Mouse (Mus musculus) forebrain, embryonic 15.5 days (tissue): ENCODE measurements around the gene Ino80e. TPM values are rescaled to one million over a fixed set of nuclear protein-coding genes. Genes with fewer than 3 reads are reported as not detected.
"Not testable (repeated sequence)": the region's sequence is repeated elsewhere in the genome, so short reads cannot be mapped to it uniquely, and the experiment has no call there.

Experiments used
- ATAC-seq: fragments of 200-750 bp; cut with Nextera tagmentation; replicated peaks from 2 replicates; pipeline ENCODE4 v1.8.0; 2017; ENCODE audit warnings: mild to moderate bottlenecking, moderate TSS enrichment, moderate library complexity
- H3K27ac ChIP-seq: fragments of 300-500 bp; sonication (generic); replicated peaks from 2 replicates; pipeline ENCODE4 v1.5.1; 2015; ENCODE audit warnings: mild to moderate bottlenecking, inconsistent platforms
- H3K27me3 ChIP-seq: fragments of 300-500 bp; sonication (generic); 2 replicates; pipeline ENCODE4 v1.6.1; 2015; ENCODE audit warnings: inconsistent platforms
- H3K36me3 ChIP-seq: fragments of 300-500 bp; sonication (generic); 2 replicates; pipeline ENCODE4 v1.6.1; 2015; ENCODE audit warnings: mild to moderate bottlenecking, inconsistent platforms
- H3K4me1 ChIP-seq: fragments of 300-500 bp; sonication (generic); 2 replicates; pipeline ENCODE4 v1.6.1; 2015; ENCODE audit warnings: inconsistent platforms
- H3K4me2 ChIP-seq: fragments of 300-500 bp; sonication (generic); replicated peaks from 2 replicates; pipeline ENCODE4 v1.6.1; 2015; ENCODE audit warnings: mild to moderate bottlenecking, inconsistent platforms
- H3K4me3 ChIP-seq: fragments of 300-500 bp; sonication (generic); 2 replicates; pipeline ENCODE4 v1.5.1; 2015; ENCODE audit warnings: mild to moderate bottlenecking, inconsistent platforms
- H3K9ac ChIP-seq: fragments of 300-500 bp; sonication (generic); replicated peaks from 2 replicates; pipeline ENCODE4 v1.6.1; 2015; ENCODE audit warnings: mild to moderate bottlenecking, inconsistent platforms
- H3K9me3 ChIP-seq: fragments of 300-500 bp; sonication (generic); 2 replicates; pipeline ENCODE4 v1.6.1; 2016; ENCODE audit warnings: inconsistent platforms
- WGBS: fragments of 180-500 bp; shearing (Covaris S2); methylation state at CpG from one replicate; pipeline ENCODE4 v1.1.7; 2015; ENCODE audit warnings: mixed read lengths; 5-methylcytosine and 5-hydroxymethylcytosine counted together
- polyA plus RNA-seq: library from polyadenylated mRNA; unstranded; fragments of >200 nt; fragmentation: Nextera tagmentation; extraction: Ambion mirVana; gene quantifications from 2 replicates; pipeline ENCODE4 v1.2.1, GENCODE M21; 2015

Ino80e gene
- 86.2 and 98.8 TPM in 2 replicates for polyA plus RNA-seq

DNA sequence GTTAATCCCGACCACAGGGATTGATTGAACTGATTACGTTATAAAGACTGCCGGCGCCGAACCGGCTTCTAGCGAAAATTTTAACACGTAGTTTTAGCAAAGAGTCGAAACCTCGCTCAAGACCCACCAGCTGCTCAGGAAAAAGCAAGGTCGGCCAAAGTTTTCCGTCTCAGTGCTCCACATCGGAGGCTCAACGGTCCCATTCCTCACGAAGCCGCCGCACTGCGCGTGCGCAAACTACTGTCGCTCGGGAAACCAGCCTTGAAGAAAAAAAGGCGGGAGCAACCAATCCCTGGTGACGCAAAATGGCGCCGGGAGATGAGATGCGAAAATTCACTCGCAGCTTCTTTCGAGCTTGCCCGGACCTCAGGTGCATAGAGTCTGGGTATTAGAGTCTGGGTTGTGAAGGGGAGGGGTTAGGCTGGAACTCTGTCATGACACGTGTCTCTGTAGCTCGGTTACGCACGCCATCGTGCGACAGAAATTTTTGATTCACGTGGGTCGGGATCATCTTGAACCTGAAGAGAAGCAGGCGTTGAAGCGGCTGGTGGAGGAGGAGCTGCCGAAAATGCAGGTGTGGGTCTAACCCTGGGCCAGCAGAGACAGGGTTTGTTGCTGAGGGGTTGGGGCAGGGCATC, at the start of gene Ino80e:
Ino80e (minus strand) TSS at position 231 of the 638 bp plus-strand sequence.
- peak within 1 kb of the TSS; percentile 62 for H3K9ac ChIP-seq
- peaks cover 31% of the 10 kb centered on the region for H3K4me1 ChIP-seq
- no peaks in the 10 kb centered on the region for H3K27me3 ChIP-seq
- peaks cover 38% of the 10 kb centered on the region for H3K36me3 ChIP-seq
- WGBS = under 1% methylated on average over 41 of the region's 41 CpGs
- peak; percentile 72 for ATAC-seq
- peak within 1 kb of the TSS; percentile 90 for H3K27ac ChIP-seq
- H3K9me3 ChIP-seq = no peaks in the 10 kb centered on the region
- peak within 1 kb of the TSS; percentile 68 for H3K4me3 ChIP-seq
- H3K4me2 ChIP-seq = peak within 1 kb of the TSS; percentile 84

DNA sequence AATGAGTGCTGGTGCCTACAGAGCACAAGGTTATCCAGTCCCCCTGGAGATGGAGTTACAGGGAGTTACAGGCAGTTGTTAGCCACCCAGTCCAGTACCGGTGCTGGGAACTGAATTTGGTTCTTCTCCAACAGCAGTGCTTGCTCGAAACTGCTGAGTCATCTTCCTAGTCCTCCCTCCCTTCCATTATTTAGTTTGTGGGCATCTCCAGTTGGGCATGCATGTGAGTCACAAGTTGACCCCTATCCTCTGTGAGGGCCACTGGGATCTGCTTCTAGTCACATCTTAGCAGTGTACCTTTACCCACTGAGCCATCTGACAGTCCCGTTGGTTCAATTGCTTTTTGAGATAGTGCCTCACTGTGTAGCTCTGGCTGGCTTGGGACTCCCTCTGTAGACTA, 43.4 kb upstream of the Ino80e start:
- no peaks in the 10 kb centered on the region for H3K9me3 ChIP-seq
- no peak for ATAC-seq
- no peaks in the 10 kb centered on the region for H3K4me1 ChIP-seq
- no peaks in the 10 kb centered on the region for H3K36me3 ChIP-seq
- H3K27ac ChIP-seq = no peak overlapping the region
- H3K4me3 ChIP-seq = no peak overlapping the region
- no peak overlapping the region for H3K4me2 ChIP-seq
- no peak overlapping the region for H3K9ac ChIP-seq
- H3K27me3 ChIP-seq = no peaks in the 10 kb centered on the region
- 85% methylated on average over 3 of the region's 3 CpGs for WGBS

DNA sequence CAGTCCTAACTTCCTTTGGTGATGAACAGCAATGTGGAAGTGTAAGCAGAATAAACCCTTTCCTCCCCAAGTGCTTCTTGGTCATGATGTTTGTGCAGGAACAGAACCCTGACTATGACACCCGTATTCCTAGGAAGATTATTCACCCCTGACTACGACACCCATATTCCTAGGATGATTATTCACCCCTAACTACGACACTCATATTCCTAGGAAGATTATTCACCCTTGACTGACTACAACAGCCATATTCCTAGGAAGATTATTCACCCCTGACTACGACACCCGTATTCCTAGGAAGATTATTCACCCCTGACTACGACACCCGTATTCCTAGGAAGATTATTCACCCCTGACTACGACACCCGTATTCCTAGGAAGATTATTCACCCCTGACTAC, 37.6 kb upstream of the Ino80e start:
- not testable (repeated sequence) for H3K4me2 ChIP-seq, H3K9ac ChIP-seq, H3K4me3 ChIP-seq, H3K36me3 ChIP-seq, ATAC-seq, H3K9me3 ChIP-seq, H3K27me3 ChIP-seq, H3K27ac ChIP-seq
- peaks cover 16% of the 10 kb centered on the region for H3K4me1 ChIP-seq
- 90% methylated on average over 7 of the region's 9 CpGs for WGBS

DNA sequence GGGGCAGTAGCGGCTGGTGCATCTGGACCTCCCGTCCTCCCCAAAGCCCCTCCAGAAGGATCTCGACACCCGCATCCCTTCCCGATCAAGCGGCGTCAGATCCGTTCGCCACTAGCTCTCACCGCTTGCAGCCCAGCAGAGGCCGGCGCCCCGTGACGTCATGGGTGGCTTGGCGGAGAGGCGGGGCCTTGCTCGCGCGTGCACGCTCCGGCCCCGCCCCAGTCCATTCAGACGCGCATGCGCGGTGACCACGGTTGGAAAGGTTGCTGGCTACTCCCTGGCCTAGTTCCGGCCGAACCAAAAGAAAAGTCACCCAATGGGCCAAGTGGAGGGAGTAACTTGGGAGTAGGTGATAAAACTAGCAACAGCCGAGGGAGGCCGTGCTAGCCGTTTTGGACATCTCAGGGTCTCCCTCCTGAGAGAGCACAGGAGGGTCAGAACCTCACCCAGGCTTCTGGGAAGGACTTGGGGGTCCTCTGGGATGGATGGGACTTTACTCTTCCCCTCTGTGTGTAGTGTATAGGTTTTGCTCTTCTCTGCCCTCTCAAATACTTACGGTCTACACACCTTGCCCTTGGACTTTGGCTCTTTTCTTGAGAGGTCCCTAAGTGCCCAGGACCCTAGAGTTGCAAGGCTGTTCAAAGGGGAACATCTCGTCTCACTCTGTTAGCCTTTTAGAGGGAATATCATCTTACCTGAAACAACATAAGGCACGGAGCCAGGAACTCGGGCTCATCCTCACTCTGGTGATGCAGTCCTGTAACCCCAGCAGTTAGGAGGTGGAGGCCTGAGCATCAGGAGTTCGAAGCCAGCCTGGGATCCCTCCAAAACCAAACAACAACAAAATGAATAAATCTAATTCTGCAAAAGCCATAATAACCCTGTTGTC, 36.2 kb upstream of the Ino80e start:
- ATAC-seq = peak; percentile 94

DNA sequence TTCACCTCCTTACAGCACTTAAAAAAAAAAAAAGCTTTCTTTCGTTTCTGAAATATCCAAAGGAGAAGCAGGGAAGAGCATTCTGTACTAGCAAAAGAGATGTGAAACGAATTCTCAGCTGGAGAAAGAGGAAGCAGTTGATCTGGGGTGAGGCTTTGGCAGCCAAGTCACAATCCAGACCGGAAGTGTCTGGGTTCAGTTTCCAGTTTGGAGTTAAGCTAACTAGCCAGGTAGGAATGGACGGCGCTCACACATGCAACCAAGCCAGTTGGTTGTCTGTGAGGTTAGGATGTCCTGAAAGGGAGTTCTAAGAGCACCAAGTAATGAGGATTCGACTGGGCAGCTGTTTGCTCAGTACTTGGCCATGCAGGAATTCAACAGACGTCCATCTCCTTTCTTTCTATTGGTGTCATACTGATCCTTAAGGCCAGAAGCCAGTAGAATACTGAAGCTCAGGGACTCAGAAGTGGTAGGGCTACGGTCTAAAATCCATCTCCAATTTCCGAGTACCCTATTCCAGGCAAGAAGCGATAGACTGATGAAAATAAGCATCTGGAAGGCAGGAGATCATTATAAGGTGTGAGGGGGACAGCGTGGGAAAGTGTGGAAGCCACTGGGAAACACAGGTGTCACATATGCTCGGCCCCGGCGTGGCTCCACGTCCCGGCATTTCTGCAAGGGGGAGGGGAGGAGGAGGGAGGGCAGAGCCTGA, 35.4 kb upstream of the Ino80e start:
- no peaks in the 10 kb centered on the region for H3K27me3 ChIP-seq
- H3K27ac ChIP-seq = peak overlapping the region; percentile 82
- peak overlapping the region; percentile 50 for H3K4me2 ChIP-seq
- H3K36me3 ChIP-seq = no peaks in the 10 kb centered on the region
- WGBS = 24% methylated on average over 16 of the region's 16 CpGs
- H3K9me3 ChIP-seq = no peaks in the 10 kb centered on the region
- no peak; the same call in 1 of the 2 replicates for ATAC-seq
- peak overlapping the region; percentile 57 for H3K4me3 ChIP-seq
- peak overlapping the region; percentile 66 for H3K9ac ChIP-seq
- H3K4me1 ChIP-seq = peaks cover 16% of the 10 kb centered on the region

More for the DNA sequence above, 36.2 kb upstream of the Ino80e start:
- peaks cover 16% of the 10 kb centered on the region for H3K4me1 ChIP-seq
- no peaks in the 10 kb centered on the region for H3K27me3 ChIP-seq
- peak overlapping the region; percentile 50 for H3K4me2 ChIP-seq
- H3K36me3 ChIP-seq = no peaks in the 10 kb centered on the region
- peak overlapping the region; percentile 66 for H3K9ac ChIP-seq
- H3K27ac ChIP-seq = peak overlapping the region; percentile 82
- H3K4me3 ChIP-seq = peak overlapping the region; percentile 57
- WGBS = 11% methylated on average over 37 of the region's 37 CpGs
- no peaks in the 10 kb centered on the region for H3K9me3 ChIP-seq

DNA sequence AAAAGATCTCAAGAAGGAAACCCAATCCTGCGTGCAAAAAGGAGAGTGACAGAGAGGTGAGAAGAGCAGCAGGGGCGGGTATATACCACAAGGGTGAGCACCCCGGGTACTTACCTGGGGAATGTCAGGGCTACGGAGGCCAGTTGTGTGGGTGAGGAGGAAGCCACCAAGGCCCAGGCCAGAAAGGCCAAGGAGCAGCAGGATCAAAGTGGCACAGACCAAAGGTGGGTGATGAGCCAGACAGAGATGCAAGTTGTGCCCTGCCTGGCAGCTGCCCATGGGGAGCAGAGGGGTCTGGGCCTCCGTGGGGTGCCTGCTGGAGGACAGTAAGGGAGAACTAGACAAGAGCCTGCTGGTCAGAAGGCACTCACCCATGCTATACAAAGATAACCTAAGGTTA, 34.7 kb upstream of the Ino80e start:
- no peaks in the 10 kb centered on the region for H3K9me3 ChIP-seq
- H3K4me3 ChIP-seq = no peak overlapping the region; the same call in 1 of the 2 replicates
- WGBS = 86% methylated on average over 5 of the region's 5 CpGs

DNA sequence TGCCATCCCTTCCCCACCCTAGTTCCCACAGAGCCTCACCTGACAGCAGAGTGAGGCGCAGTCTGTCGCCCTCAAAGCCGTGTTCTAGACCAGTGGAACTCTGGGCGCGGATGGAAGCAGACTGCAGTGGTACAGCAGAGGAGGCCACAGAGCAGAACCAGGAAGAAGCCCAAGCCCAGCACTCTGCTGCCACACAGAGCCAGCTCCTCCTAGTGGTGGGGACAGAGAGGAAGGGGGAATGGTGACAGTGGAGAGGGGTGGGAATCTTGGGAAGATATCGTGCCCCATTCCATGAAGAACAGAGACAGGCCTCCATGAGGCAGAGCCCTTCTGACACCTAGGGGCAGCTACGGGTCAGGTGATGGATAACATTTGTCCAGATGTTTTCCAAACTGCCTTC, 26.7 kb upstream of the Ino80e start:
- no peak for ATAC-seq
- H3K27ac ChIP-seq = no peak overlapping the region
- no peak overlapping the region for H3K4me3 ChIP-seq
- 0 out of 2 replicates have a peak, but pooled peaks cover 7% of the 10 kb centered on the region for H3K36me3 ChIP-seq
- peaks cover 5% of the 10 kb centered on the region; the same call in 1 of the 2 replicates for H3K4me1 ChIP-seq
- no peaks in the 10 kb centered on the region for H3K27me3 ChIP-seq
- no peak overlapping the region for H3K4me2 ChIP-seq
- H3K9me3 ChIP-seq = no peaks in the 10 kb centered on the region
- WGBS = 55% methylated on average over 7 of the region's 7 CpGs
- H3K9ac ChIP-seq = no peak overlapping the region

More for the DNA sequence above, 34.7 kb upstream of the Ino80e start:
- H3K4me2 ChIP-seq = peak overlapping the region; percentile 50; the same call in 1 of the 2 replicates
- ATAC-seq = no peak
- H3K4me1 ChIP-seq = peaks cover 16% of the 10 kb centered on the region
- H3K27me3 ChIP-seq = no peaks in the 10 kb centered on the region
- H3K9ac ChIP-seq = 0 out of 2 replicates have a peak overlapping the region, but pooled peaks have one; percentile 66
- no peak overlapping the region for H3K27ac ChIP-seq
- no peaks in the 10 kb centered on the region for H3K36me3 ChIP-seq

DNA sequence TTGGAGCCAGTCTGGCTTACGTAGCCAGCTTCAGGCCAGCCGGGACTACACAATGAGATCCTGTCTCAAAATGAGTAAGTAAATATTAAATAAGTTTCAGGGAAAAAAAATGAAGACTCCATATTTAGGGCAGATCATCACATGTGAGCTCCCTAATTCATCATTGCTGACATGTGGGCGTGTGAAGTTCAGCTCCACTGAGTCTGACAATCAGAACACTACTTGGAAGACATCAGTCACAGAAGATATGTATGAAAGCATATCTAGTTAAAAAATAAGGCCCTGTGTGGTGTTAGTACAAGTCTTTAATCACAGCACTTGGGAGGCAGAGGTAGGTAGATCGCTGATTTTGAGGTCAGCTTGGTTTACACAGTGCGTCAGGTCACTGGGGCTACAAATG, 25.1 kb upstream of the Ino80e start:
- no peak overlapping the region for H3K4me3 ChIP-seq
- H3K27ac ChIP-seq = no peak overlapping the region
- H3K9ac ChIP-seq = no peak overlapping the region
- H3K9me3 ChIP-seq = no peaks in the 10 kb centered on the region
- H3K27me3 ChIP-seq = no peaks in the 10 kb centered on the region
- no peak overlapping the region for H3K4me2 ChIP-seq
- no peak for ATAC-seq
- 0 out of 2 replicates have a peak, but pooled peaks cover 7% of the 10 kb centered on the region for H3K36me3 ChIP-seq
- WGBS = 93% methylated on average over 5 of the region's 5 CpGs
- H3K4me1 ChIP-seq = peaks cover 20% of the 10 kb centered on the region

DNA sequence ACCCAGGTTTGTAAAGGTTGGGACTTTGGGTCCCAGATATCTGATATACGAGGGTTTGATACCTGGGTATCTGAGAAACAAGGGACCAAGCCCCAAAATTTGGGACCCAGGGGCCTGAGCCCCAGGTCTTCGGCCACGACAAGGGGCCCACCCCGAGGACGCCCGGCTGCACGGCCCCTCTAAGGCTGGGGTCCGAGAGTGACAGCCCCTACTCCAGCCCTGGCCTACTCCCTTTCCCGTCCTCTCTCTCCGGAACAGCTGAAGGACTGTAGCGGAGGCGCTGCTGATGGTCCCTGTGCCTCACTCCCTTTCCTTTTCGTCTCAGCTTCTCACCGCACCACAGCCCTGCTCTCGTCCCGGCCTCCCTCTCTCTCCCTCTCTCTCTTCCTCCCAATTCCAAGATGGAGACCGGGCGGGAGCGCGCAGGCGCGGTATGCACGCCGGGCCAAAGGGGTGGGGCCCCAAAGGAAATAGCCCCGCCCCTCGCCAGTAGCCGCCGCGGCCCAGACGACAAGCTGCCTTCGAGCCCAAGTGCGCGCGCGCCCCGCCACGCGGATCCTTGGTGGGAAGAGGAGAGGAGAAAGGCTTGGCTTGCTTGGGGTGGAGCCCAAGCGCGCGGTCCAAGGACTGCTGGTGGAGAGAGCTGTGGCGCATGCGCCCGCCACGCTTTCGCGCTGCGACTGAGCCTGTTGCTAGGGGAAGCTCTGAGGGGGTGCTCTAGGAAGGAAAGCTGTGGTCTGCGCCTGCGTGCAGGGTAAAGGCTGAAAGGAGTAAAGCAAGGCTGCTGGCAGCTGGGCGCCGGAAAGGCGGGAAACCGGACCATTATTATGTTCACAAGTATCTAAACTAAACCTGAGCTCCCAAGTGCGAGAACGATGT, 22.3 kb upstream of the Ino80e start, which contains the start of gene Taok2:
Taok2 (minus strand) TSS at position 418 of the 879 bp plus-strand sequence.
- peak within 1 kb of the TSS; percentile 96 for H3K9ac ChIP-seq
- ATAC-seq = peak; percentile 98
- under 1% methylated on average over 56 of the region's 56 CpGs for WGBS

DNA sequence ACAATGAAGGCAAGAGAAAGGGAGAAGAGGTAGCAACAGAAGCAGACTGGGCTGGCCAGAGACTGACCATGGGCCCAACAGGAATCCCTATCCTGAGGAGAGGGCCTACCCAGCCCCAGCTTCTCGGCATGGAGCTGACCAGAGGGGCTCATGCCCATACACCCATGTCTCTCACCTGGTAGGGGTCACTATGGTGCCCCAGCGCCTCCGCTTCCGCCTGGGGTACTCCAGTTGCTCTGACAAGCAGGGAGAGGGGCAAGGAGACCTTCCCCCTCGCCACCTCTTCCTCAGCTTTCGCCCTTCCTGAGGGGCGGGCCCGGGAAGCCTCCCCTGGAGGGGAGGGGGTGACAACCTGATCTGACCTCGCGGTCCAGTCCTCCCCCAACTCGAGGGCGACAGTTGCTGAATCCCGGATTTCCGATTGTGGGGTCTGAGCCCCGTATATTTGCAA, 21.6 kb upstream of the Ino80e start:
- ATAC-seq = no peak
- Histone ChIP-seq H3K36me3 (peaks cover 17% of the 10 kb centered on the region), H3K27ac (peak overlapping the region; percentile 98), H3K4me2 (peak overlapping the region; percentile 96), H3K4me1 (peaks cover 39% of the 10 kb centered on the region), H3K9me3 (no peaks in the 10 kb centered on the region), H3K27me3 (no peaks in the 10 kb centered on the region), H3K4me3 (peak overlapping the region; percentile 95), H3K9ac (peak overlapping the region; percentile 96)
- 1% methylated on average over 15 of the region's 15 CpGs for WGBS

More for the DNA sequence above, 22.3 kb upstream of the Ino80e start, which contains the start of gene Taok2:
- Histone ChIP-seq H3K36me3 (peaks cover 9% of the 10 kb centered on the region), H3K4me2 (peak within 1 kb of the TSS; percentile 96), H3K27ac (peak within 1 kb of the TSS; percentile 98), H3K27me3 (no peaks in the 10 kb centered on the region), H3K9me3 (no peaks in the 10 kb centered on the region), H3K4me3 (peak within 1 kb of the TSS; percentile 95), H3K4me1 (peaks cover 39% of the 10 kb centered on the region)

DNA sequence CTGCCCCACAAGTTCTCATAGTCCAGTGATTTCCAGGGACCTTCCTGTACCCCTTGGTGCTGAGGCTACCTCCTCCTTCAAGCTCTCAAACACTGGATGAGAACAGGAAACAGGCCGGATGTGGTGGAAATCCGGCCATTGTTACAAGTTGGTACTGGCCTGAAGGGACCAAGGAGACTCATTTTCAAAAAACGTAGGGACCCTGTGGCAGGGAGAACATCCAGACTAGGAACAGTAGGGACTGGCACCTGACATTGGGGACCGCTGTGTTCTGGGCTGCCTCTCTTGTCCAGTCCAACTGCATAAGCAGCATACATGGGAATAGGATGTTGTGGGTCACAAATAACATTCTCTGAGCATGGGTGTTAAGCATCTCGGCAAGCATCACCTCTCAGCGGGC, 18.9 kb upstream of the Ino80e start:
- WGBS = 79% methylated on average over 6 of the region's 6 CpGs
- H3K9ac ChIP-seq = no peak overlapping the region
- peaks cover 39% of the 10 kb centered on the region for H3K4me1 ChIP-seq
- no peaks in the 10 kb centered on the region for H3K9me3 ChIP-seq
- H3K36me3 ChIP-seq = peaks cover 41% of the 10 kb centered on the region
- no peak for ATAC-seq
- H3K27ac ChIP-seq = no peak overlapping the region
- 0 out of 2 replicates have a peak overlapping the region, but pooled peaks have one; percentile 1 for H3K4me3 ChIP-seq
- H3K27me3 ChIP-seq = no peaks in the 10 kb centered on the region
- H3K4me2 ChIP-seq = peak overlapping the region; percentile 96; the same call in 1 of the 2 replicates
